Mouse (Mus musculus): ENCODE measurements around the gene Rere.
"Not testable (repeated sequence)": the region's sequence is repeated elsewhere in the genome, so short reads cannot be mapped to it uniquely, and the experiment has no call there.

Gene Rere

DNA sequence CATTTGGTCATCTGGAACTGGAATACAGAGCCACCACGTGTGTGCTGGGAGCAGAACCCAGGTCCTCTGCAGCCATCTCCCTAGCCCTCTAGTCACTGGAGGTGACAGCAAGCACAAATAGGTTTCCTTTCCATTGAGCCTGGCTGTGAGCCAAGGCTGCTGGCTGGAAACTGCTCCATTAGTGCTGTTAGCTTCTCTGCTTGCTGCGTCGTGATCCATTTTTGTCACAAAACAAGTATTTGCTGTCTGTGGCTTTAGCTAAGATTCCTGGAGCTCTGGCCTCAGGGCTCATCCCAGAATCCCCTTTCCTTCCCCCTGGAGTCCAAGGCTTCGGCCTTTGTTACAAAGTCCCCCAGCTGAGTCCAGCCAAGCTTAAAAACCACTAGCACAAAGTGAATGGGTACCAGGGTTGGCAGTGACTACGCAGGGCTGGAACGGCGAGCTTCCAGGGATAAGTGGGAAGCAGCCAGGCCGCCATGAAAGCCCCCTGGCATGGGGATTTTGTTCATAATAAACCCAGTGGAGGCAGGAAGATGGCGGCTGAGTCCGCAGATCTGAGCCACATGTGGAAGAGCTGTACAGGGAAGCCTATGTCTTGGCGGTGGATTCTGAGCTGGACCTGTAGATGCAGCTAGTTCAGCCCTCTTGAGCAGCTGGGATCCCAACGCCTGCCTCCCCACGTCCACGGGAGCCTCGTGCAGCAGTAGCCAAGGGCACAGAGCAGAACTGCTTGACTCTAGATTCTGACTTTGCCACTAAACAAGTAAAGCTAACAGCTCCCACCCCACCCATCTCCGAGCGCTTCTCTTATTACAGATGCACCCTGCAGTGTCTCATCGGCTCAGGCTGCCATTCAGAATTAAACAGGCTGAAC, 30.7 kb upstream of the Rere start:
- CTCF ChIA-PET = interaction anchor here (0.6 to 1.3 kb wide), 2 partner anchors 10 to 627 kb away, joined by 4 to 5 read pairs; no protein-coding TSS in a partner anchor

GRCm38 (mm10) chr4:150254416-150254815, 27.0 kb upstream of the Rere start:
- CTCF ChIA-PET = interaction anchor here (0.5 kb wide), 1 partner anchor 693 kb away, joined by 4 read pairs; no protein-coding TSS in a partner anchor

- CTCF ChIA-PET = no interaction called here
Measured at GRCm38 (mm10) chr4:150255181-150255580, 26.3 kb upstream of the Rere start.

- CTCF ChIA-PET = no interaction called here
Measured at GRCm38 (mm10) chr4:150257252-150258204, 23.9 kb upstream of the Rere start.

DNA sequence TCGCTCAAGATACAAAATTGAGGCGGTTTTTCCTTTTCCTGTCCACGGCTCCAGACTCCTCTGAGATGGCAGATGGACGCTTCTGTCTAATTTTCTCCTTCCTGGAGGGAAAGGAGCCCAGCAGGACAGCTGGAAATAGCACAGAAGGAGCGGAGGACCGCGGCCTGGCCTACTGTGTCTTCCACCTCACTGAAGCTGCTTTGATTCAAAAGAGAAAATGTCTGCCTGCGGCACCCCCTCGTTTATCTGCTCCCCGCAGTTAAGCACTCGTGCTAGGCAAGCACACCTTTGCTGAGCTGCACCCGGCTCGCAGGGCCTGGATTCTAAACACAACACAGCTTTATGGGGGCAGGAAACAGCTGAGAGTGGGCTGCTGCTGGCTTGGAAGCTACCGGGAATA, 23.1 kb upstream of the Rere start:
- CTCF ChIA-PET = interaction anchor here (0.5 kb wide), 1 partner anchor 255 kb away, joined by 4 read pairs; no protein-coding TSS in a partner anchor

- CTCF ChIA-PET = no interaction called here
Measured at GRCm38 (mm10) chr4:150259577-150259976, 21.9 kb upstream of the Rere start.

- CTCF ChIA-PET = no interaction called here
Measured at GRCm38 (mm10) chr4:150260111-150260510, 21.3 kb upstream of the Rere start.

DNA sequence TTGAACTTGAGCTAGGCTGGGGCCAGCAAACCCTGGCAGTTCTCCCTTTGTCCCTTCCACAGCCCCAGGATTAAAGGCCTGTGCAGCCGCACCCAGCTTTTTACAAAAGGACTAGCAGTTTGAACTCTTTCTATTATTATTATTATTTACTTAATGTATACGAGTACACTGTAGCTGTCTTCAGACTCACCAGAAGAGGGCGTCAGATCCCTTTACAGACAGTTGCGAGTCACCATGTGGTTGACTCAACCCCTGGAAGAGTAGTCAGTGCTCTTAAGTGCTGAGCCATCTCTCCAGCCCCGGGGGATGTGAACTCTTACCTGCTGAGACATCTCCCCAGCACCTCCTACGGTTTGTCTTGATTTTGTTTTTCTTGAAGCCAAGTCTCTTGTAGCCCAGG, 20.7 kb upstream of the Rere start:
- CTCF ChIA-PET = interaction anchor here (0.6 kb wide), 1 partner anchor 1331 kb away, joined by 3 read pairs; no protein-coding TSS in a partner anchor

DNA sequence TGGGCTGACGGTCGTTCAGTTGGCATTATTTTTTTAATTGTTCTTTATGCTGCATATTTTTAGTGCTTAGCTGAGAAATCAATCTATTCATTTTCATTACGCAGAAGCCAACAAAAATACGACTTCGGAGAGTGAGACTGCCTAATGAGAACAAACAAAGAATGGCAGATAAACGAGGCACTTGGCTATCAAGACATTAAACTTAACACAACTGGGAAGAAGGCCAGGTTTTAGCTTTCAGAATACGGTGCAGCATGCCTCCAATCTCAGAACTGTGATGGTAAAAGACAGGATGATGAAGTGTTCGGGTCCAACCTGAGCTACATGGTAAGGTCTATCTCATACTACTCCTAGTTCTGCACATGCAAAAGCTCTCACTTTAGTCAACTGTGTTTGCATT, 19.1 kb upstream of the Rere start:
- CTCF ChIA-PET = interaction anchor here (0.5 to 0.7 kb wide), 2 partner anchors 35 to 200 kb away, joined by 3 to 10 read pairs; no protein-coding TSS in a partner anchor

GRCm38 (mm10) chr4:150264903-150265302, 16.5 kb upstream of the Rere start:
- CTCF ChIA-PET = interaction anchor here (1.7 kb wide), 1 partner anchor 16 kb away, joined by 9 read pairs; the partner anchor contains the start of gene Rere

- CTCF ChIA-PET = interaction anchor here (0.5 to 1.7 kb wide), 2 partner anchors 15 to 392 kb away, joined by 3 to 9 read pairs; partner anchors contain the start of gene Rere
Measured at GRCm38 (mm10) chr4:150265471-150265870, 16.0 kb upstream of the Rere start.

- CTCF ChIA-PET = interaction anchor here (0.6 kb wide), 1 partner anchor 390 kb away, joined by 3 read pairs; no protein-coding TSS in a partner anchor
Measured at GRCm38 (mm10) chr4:150266655-150267223, 14.7 kb upstream of the Rere start.

DNA sequence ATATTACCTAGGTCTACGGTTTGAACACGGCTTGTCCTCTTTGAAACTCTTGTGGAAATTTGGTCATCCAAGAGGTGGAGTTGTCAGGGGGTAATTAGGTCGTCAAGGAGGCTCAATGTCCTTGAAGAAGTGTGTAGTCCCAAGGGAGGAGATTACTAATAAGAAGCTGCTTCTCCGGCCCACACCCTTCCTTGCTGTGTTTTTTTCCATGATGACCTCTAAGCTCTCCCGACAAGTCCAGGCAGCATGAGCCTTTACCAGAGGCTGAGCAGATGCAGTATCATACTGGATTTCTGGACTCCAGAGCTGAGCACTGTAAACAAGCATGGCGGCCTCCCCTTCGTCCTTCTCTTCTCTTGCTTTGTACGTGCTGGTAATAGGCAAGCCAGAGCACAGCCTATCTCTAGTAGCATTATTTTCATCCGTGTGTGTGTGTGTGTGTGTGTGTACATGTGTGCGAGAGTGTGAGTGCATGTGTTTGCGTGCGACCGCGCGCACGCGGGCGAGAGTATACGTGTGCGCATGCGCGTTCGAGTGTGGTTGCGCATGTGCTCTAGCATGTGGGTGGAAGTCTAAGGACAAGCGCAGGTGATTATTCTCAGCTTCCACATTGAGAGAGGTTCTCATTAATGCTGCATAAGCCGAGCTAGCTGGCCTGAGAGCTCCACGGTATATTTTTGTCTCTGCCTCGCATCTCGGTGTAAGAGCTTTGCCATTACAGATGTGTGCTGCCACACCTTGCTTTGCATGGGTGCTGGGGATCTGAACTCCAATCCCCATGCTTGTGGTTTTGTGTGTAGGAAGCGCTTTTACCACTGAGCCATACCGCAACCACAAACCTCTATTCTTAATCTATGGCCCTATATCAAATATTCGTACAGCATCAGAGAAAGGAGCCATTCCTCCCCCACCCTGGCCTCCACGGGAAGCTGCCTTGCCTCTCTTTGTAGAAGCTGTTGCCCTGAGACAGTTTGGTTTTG, 12.5 kb upstream of the Rere start:
- CTCF ChIA-PET = interaction anchor here (0.7 kb wide), 2 partner anchors 14 to 135 kb away, joined by 4 to 6 read pairs; no protein-coding TSS in a partner anchor

GRCm38 (mm10) chr4:150269679-150270078, 11.8 kb upstream of the Rere start:
- CTCF ChIA-PET = interaction anchor here (0.7 kb wide), 1 partner anchor 13 kb away, joined by 6 read pairs; no protein-coding TSS in a partner anchor

DNA sequence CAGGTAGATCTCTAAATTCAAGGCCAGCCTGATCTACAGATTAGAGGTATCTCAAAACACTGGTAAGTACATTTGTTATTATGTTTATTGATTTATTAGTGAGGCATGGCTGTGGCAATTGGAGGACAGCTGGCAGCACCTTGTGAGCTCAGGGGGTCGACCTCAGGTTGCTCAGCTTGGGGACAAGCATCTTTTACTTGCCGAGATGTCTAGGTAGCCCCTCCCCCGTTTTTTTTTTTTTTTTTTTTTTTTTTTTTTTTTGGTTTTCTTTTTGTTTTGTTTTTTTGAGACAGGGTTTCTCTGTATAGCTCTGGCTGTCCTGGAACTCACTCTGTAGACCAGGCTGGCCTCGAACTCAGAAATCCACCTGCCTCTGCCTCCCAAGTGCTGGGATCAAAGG, 10.7 kb upstream of the Rere start:
- CTCF ChIA-PET = interaction anchor here (0.6 kb wide), 1 partner anchor 110 kb away, joined by 5 read pairs; no protein-coding TSS in a partner anchor

DNA sequence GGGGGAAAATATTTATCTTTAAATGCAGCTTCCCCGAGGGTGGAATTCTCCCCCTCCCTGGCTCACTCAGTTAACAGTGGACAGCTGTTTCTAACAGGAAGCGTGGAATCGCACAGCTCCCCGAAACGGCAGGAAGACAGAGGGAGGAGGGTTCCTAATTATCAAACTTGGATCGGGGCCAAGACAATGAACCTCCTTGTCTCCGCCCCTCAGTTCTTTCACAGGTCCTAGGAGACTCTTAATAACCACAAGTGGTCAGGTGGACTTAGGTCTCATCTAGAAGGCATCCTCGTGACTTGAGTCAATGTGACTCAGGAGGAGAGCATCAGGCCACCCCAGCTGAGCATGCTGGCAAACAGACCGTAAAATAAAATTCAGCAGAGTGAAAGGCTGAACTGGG, 8.7 kb upstream of the Rere start:
- CTCF ChIA-PET = no interaction called here

DNA sequence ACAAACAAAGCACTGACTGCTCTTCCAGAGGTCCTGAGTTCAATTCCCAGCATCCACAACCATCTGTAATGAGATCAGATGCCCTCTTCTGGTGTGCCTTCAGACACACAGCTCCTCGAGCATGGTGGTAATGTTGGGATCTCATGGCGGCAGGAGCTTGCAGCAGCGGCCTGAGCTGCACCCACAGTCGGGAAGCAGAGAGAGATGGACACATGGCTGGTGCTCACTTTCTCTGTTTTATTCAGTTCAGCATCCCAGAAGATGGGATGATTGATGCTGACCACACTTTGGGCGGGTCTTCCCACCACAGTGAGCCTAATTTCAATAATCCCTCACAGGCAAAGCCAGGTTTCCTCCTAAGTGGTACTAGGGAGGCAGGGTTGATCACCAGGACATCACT, 5.9 kb upstream of the Rere start:
- CTCF ChIA-PET = no interaction called here

DNA sequence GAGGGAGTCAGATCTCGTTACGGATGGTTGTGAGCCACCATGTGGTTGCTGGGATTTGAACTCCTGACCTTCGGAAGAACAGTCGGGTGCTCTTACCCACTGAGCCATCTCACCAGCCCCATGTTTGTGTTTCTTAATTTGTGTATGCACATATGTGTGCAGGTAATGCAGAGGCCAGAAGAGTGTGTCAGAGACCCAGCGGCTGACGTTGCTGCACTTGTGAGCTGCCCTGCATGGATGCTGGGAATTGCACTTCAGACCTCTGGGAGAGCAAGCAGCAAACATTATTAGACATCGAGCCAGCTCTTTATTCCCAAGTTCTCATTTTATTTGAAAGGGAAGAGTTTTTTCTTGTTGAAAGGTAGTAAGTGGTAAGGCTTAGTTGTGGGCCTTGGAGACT, 2.1 kb upstream of the Rere start:
- CTCF ChIA-PET = not testable (repeated sequence)

- CTCF ChIA-PET = interaction anchor here (0.6 to 1.6 kb wide), 2 partner anchors 15 to 21 kb away, joined by 5 to 9 read pairs; no protein-coding TSS in a partner anchor
Measured at GRCm38 (mm10) chr4:150280002-150280401, 1.4 kb upstream of the Rere start.

GRCm38 (mm10) chr4:150280459-150280858, 987 bp upstream of the Rere start:
- CTCF ChIA-PET = interaction anchor here (0.6 to 1.6 kb wide), 2 partner anchors 15 to 20 kb away, joined by 5 to 9 read pairs; no protein-coding TSS in a partner anchor
